Mouse (Mus musculus): Measurements from ENCODE around the gene Sugp2. TPM values are rescaled to one million over a fixed set of nuclear protein-coding genes. Genes with fewer than 3 reads are reported as not detected.
A peak's percentile ranks its signal among the peaks of the same experiment; 100 is the strongest.

Sugp2 gene
- total RNA-seq (2014; rRNA removed) (5.3 and 7.0 TPM in 2 replicates), polyA plus RNA-seq (2012; rRNA removed) (9.7 and 12.4 TPM in 2 replicates)

GRCm38 (mm10) chr8:70234080-70234780, at the start of gene Sugp2, which contains the start of gene Armc6:
Gene Sugp2 (plus strand): TSS chr8:70234226.
Gene Armc6 (minus strand): TSS chr8:70234466.
- peaks cover 15% of the 10 kb centered on the region for H3K36me3 ChIP-seq (ENCODE audit: control insufficient read depth, insufficient read depth, low read length)
- no peaks in the 10 kb centered on the region for H3K27me3 ChIP-seq (ENCODE audit: control insufficient read depth, insufficient read depth, low read length)
- H3K4me3 ChIP-seq (ENCODE audit: insufficient read depth, low read depth, low read length) = peak within 1 kb of the TSS; percentile 68
- H3K9ac ChIP-seq (ENCODE audit: low read depth, low read length) = peak within 1 kb of the TSS; percentile 87
- TF ChIP-seq CTCF (IDR thresholded peaks at IDR 0.05; ENCODE audit: low read depth, low read length) (no peak), POLR2A (IDR thresholded peaks at IDR 0.05; ENCODE audit: extremely low read depth, insufficient read depth, low read length) (peak; percentile 28; the same call in 1 of the 2 replicates)
- under 1% methylated on average over 67 of the region's 67 CpGs for WGBS
- peaks cover 14% of the 10 kb centered on the region for H3K4me1 ChIP-seq (ENCODE audit: control insufficient read depth, insufficient read depth, low read length)
- peak within 1 kb of the TSS; percentile 92 for H3K27ac ChIP-seq (replicated peaks; ENCODE audit: insufficient read depth, low read depth, low read length)
- no peaks in the 10 kb centered on the region; the same call in 1 of the 2 replicates for H3K79me2 ChIP-seq (ENCODE audit: control insufficient read depth, insufficient read depth, low read length)
- DNase-seq (ENCODE audit: extremely low read depth, low read depth, low spot score) = peak; percentile 81

- Histone ChIP-seq H3K36me3 (ENCODE audit: control insufficient read depth, insufficient read depth, low read length) (peaks cover 26% of the 10 kb centered on the region; the same call in 1 of the 2 replicates), H3K27ac (replicated peaks; ENCODE audit: insufficient read depth, low read depth, low read length) (peak overlapping the region; percentile 56), H3K9ac (ENCODE audit: low read depth, low read length) (0 out of 2 replicates have a peak overlapping the region, but pooled peaks have one; percentile 17), H3K79me2 (ENCODE audit: control insufficient read depth, insufficient read depth, low read length) (peaks cover 15% of the 10 kb centered on the region; the same call in 1 of the 2 replicates), H3K27me3 (ENCODE audit: control insufficient read depth, insufficient read depth, low read length) (no peaks in the 10 kb centered on the region), H3K4me3 (ENCODE audit: insufficient read depth, low read depth, low read length) (no peak overlapping the region), H3K4me1 (ENCODE audit: control insufficient read depth, insufficient read depth, low read length) (peaks cover 17% of the 10 kb centered on the region)
- WGBS = 29% methylated on average over 7 of the region's 7 CpGs
- DNase-seq (ENCODE audit: extremely low read depth, low read depth, low spot score) = peak; percentile 86
- TF ChIP-seq CTCF (IDR thresholded peaks at IDR 0.05; ENCODE audit: low read depth, low read length) (no peak), POLR2A (IDR thresholded peaks at IDR 0.05; ENCODE audit: extremely low read depth, insufficient read depth, low read length) (no peak)
Measured at GRCm38 (mm10) chr8:70188707-70189106, 45.3 kb upstream of the Sugp2 start.

- H3K9ac ChIP-seq (ENCODE audit: low read depth, low read length) = no peak overlapping the region
- peak; percentile 97 for DNase-seq (ENCODE audit: extremely low read depth, low read depth, low spot score)
- WGBS = 25% methylated on average over 5 of the region's 5 CpGs
- peaks cover 43% of the 10 kb centered on the region for H3K4me1 ChIP-seq (ENCODE audit: control insufficient read depth, insufficient read depth, low read length)
- peaks cover 18% of the 10 kb centered on the region; the same call in 1 of the 2 replicates for H3K79me2 ChIP-seq (ENCODE audit: control insufficient read depth, insufficient read depth, low read length)
- peaks cover 20% of the 10 kb centered on the region; the same call in 1 of the 2 replicates for H3K36me3 ChIP-seq (ENCODE audit: control insufficient read depth, insufficient read depth, low read length)
- TF ChIP-seq CTCF (IDR thresholded peaks at IDR 0.05; ENCODE audit: low read depth, low read length) (no peak), POLR2A (IDR thresholded peaks at IDR 0.05; ENCODE audit: extremely low read depth, insufficient read depth, low read length) (no peak)
- H3K4me3 ChIP-seq (ENCODE audit: insufficient read depth, low read depth, low read length) = no peak overlapping the region
- no peaks in the 10 kb centered on the region for H3K27me3 ChIP-seq (ENCODE audit: control insufficient read depth, insufficient read depth, low read length)
- peak overlapping the region; percentile 81 for H3K27ac ChIP-seq (replicated peaks; ENCODE audit: insufficient read depth, low read depth, low read length)
Measured at GRCm38 (mm10) chr8:70193238-70193637, 40.8 kb upstream of the Sugp2 start.

GRCm38 (mm10) chr8:70194191-70194590, 39.8 kb upstream of the Sugp2 start:
- 58% methylated on average over 3 of the region's 3 CpGs for WGBS
- H3K36me3 ChIP-seq (ENCODE audit: control insufficient read depth, insufficient read depth, low read length) = peaks cover 18% of the 10 kb centered on the region; the same call in 1 of the 2 replicates
- H3K9ac ChIP-seq (ENCODE audit: low read depth, low read length) = no peak overlapping the region
- peak overlapping the region; percentile 81 for H3K27ac ChIP-seq (replicated peaks; ENCODE audit: insufficient read depth, low read depth, low read length)
- TF ChIP-seq CTCF (IDR thresholded peaks at IDR 0.05; ENCODE audit: low read depth, low read length) = no peak
- no peak for TF ChIP-seq POLR2A (IDR thresholded peaks at IDR 0.05; ENCODE audit: extremely low read depth, insufficient read depth, low read length)
- H3K4me3 ChIP-seq (ENCODE audit: insufficient read depth, low read depth, low read length) = no peak overlapping the region
- H3K27me3 ChIP-seq (ENCODE audit: control insufficient read depth, insufficient read depth, low read length) = no peaks in the 10 kb centered on the region
- peak; percentile 92 for DNase-seq (ENCODE audit: extremely low read depth, low read depth, low spot score)
- peaks cover 44% of the 10 kb centered on the region for H3K4me1 ChIP-seq (ENCODE audit: control insufficient read depth, insufficient read depth, low read length)
- peaks cover 25% of the 10 kb centered on the region; the same call in 1 of the 2 replicates for H3K79me2 ChIP-seq (ENCODE audit: control insufficient read depth, insufficient read depth, low read length)

GRCm38 (mm10) chr8:70195762-70196161, 38.3 kb upstream of the Sugp2 start:
- TF ChIP-seq CTCF (IDR thresholded peaks at IDR 0.05; ENCODE audit: low read depth, low read length) = no peak
- TF ChIP-seq POLR2A (IDR thresholded peaks at IDR 0.05; ENCODE audit: extremely low read depth, insufficient read depth, low read length) = no peak
- 74% methylated on average over 2 of the region's 2 CpGs for WGBS
- no peaks in the 10 kb centered on the region for H3K27me3 ChIP-seq (ENCODE audit: control insufficient read depth, insufficient read depth, low read length)
- no peak overlapping the region for H3K4me3 ChIP-seq (ENCODE audit: insufficient read depth, low read depth, low read length)
- H3K27ac ChIP-seq (replicated peaks; ENCODE audit: insufficient read depth, low read depth, low read length) = peak overlapping the region; percentile 21
- H3K79me2 ChIP-seq (ENCODE audit: control insufficient read depth, insufficient read depth, low read length) = peaks cover 32% of the 10 kb centered on the region; the same call in 1 of the 2 replicates
- peaks cover 58% of the 10 kb centered on the region for H3K4me1 ChIP-seq (ENCODE audit: control insufficient read depth, insufficient read depth, low read length)
- DNase-seq (ENCODE audit: extremely low read depth, low read depth, low spot score) = no peak
- H3K9ac ChIP-seq (ENCODE audit: low read depth, low read length) = no peak overlapping the region
- peaks cover 18% of the 10 kb centered on the region; the same call in 1 of the 2 replicates for H3K36me3 ChIP-seq (ENCODE audit: control insufficient read depth, insufficient read depth, low read length)
